ENCODE assay signal across 8 mouse cellular contexts in genomic region chr12:83770418-83771256, GRCm38 (mm10). TPM values are rescaled to one million over a fixed set of nuclear protein-coding genes. Genes with fewer than 3 reads are reported as not detected.
A peak's percentile ranks its signal among the peaks of the same experiment; 100 is the strongest.
DNase-seq lines count a peak whose midpoint lies in the region; ATAC-seq and TF ChIP-seq lines count a peak whose summit lies in the region.

No protein-coding gene starts in this region.

- WGBS in intestine, postnatal 0 days, result 8% methylated on average over 25 of the region's 25 CpGs
- WGBS in lung, adult 2 months, result 9% methylated on average over 25 of the region's 25 CpGs
- 5% methylated on average over 25 of the region's 25 CpGs for WGBS in neural tube, embryonic 15.5 days

- no peak overlapping the region for H3K27ac ChIP-seq in intestine, postnatal 0 days (ENCODE audit: low read depth, low read length)
- H3K27ac ChIP-seq in neural tube, embryonic 15.5 days (replicated peaks), result 0 out of 2 replicates have a peak overlapping the region, but pooled peaks have one; percentile 28

- peak; percentile 63 for DNase-seq in urinary bladder, postnatal 14 days (ENCODE audit: low spot score)
- no peak for DNase-seq in urinary bladder, adult 2 months (ENCODE audit: low spot score)
- DNase-seq in c-Kit-negative CD71-positive TER-119-positive erythroid progenitor cells, embryonic 14.5 days (ENCODE audit: low read depth, low spot score), result peak; percentile 13
- DNase-seq in lung, adult 2 months, result peak; percentile 34
- no peak for DNase-seq in right cerebral cortex, adult 2 months (ENCODE audit: low spot score in 2 of 2)

- H3K4me2 ChIP-seq in intestine, postnatal 0 days (replicated peaks; ENCODE audit: low read depth), result peak overlapping the region; percentile 56
- peak overlapping the region; percentile 48 for H3K4me2 ChIP-seq in neural tube, embryonic 15.5 days

- no peaks in the 10 kb centered on the region for H3K27me3 ChIP-seq in intestine, postnatal 0 days (replicated peaks; ENCODE audit: control insufficient read depth, insufficient read depth, low read length)
- 0 out of 2 replicates have a peak, but pooled peaks cover 3% of the 10 kb centered on the region for H3K27me3 ChIP-seq in neural tube, embryonic 15.5 days (replicated peaks)

- peak; percentile 90 for TF ChIP-seq CTCF in intestine, postnatal 0 days (IDR thresholded peaks at IDR 0.05; ENCODE audit: low read depth)
- peak; percentile 80 for TF ChIP-seq CTCF in lung, adult 2 months (IDR thresholded peaks at IDR 0.05; ENCODE audit: insufficient read depth, low read length)

- TF ChIP-seq POLR2A in lung, adult 2 months (IDR thresholded peaks at IDR 0.05; ENCODE audit: borderline replicate concordance, extremely low read depth, low read depth, low read length), result no peak

- H3K4me1 ChIP-seq in intestine, postnatal 0 days (replicated peaks; ENCODE audit: control insufficient read depth, insufficient read depth, low read length), result no peaks in the 10 kb centered on the region
- peaks cover 3% of the 10 kb centered on the region; the same call in 1 of the 2 replicates for H3K4me1 ChIP-seq in lung, adult 2 months (ENCODE audit: control insufficient read depth, insufficient read depth, low read length)
- peaks cover 14% of the 10 kb centered on the region for H3K4me1 ChIP-seq in neural tube, embryonic 15.5 days

- 0 out of 2 replicates have a peak overlapping the region, but pooled peaks have one; percentile 4 for H3K4me3 ChIP-seq in intestine, postnatal 0 days (ENCODE audit: low read depth, low read length)
- H3K4me3 ChIP-seq in lung, adult 2 months (replicated peaks; ENCODE audit: extremely low read depth, low read depth, low read length), result no peak overlapping the region
- peak overlapping the region; percentile 5; the same call in 1 of the 2 replicates for H3K4me3 ChIP-seq in neural tube, embryonic 15.5 days (replicated peaks)

- peaks cover 16% of the 10 kb centered on the region for H3K36me3 ChIP-seq in intestine, postnatal 0 days (ENCODE audit: control insufficient read depth, insufficient read depth)
- H3K36me3 ChIP-seq in neural tube, embryonic 15.5 days, result no peaks in the 10 kb centered on the region

- peak; percentile 64 for ATAC-seq in granulocyte monocyte progenitor cell, adult 5-6 weeks (replicated peaks; ENCODE audit: poor library complexity, severe bottlenecking)
- ATAC-seq in intestine, postnatal 0 days, result peak; percentile 59
- peak; percentile 62 for ATAC-seq in neural tube, embryonic 15.5 days (ENCODE audit: low FRiP score)

- no peak overlapping the region for H3K9ac ChIP-seq in intestine, postnatal 0 days (ENCODE audit: low read depth, low read length)
- H3K9ac ChIP-seq in neural tube, embryonic 15.5 days (replicated peaks), result peak overlapping the region; percentile 20; the same call in 1 of the 2 replicates

- no peaks in the 10 kb centered on the region for H3K9me3 ChIP-seq in intestine, postnatal 0 days (ENCODE audit: control insufficient read depth)
- no peaks in the 10 kb centered on the region for H3K9me3 ChIP-seq in neural tube, embryonic 15.5 days (replicated peaks)

RNA-seq across cellular contexts. Expression of gene Papln, which starts 7.2 kb away (rescaled TPM):
- 2.1 TPM in 2 replicates for polyA plus RNA-seq in urinary bladder, adult 2 months (2012; rRNA removed)
- not detected in 2 replicates for total RNA-seq in granulocyte monocyte progenitor cell, adult 5-6 weeks (2014; fragmentation: Nextera tagmentation)
- total RNA-seq in granulocyte monocyte progenitor cell, adult 5-6 weeks (2017), result not detected in 2 replicates
- 1.7 and 1.8 TPM in 2 replicates for polyA plus RNA-seq in intestine, postnatal 0 days (2015; fragmentation: Nextera tagmentation; extraction: Ambion mirVana)
- 1.8 and 2.0 TPM in 2 replicates for polyA plus RNA-seq in lung, adult 2 months (2012; rRNA removed)
- 0.23 and 0.43 TPM in 2 replicates for polyA plus RNA-seq in neural tube, embryonic 15.5 days (2015; fragmentation: Nextera tagmentation; extraction: Ambion mirVana)

Comparison
In these comparisons a context has a peak if more than half of its experiments do, and no peak if none do; other contexts are left out.
1. DNase-seq: peak in urinary bladder, postnatal 14 days (single experiment), c-Kit-negative CD71-positive TER-119-positive erythroid progenitor cells, embryonic 14.5 days (single experiment) and lung, adult 2 months (single experiment); none in urinary bladder, adult 2 months (single experiment) and right cerebral cortex, adult 2 months (0 of 2).
2. Peak in every context shown above with its lines, with median percentiles within 50 percentile points of each other: ATAC-seq.